Mouse (Mus musculus) central nervous system, embryonic 14 days (tissue): ENCODE results near the gene Hspe1. TPM values are rescaled to one million over a fixed set of nuclear protein-coding genes. Genes with fewer than 3 reads are reported as not detected.

Experiments used
- polyA plus RNA-seq: library from polyadenylated mRNA; depleted of rRNA; stranded (reverse); fragments of >200 nt; gene quantifications from 2 replicates; pipeline ENCODE4 v1.2.3, GENCODE M21; 2012; rRNA removed

The Hspe1 gene
- polyA plus RNA-seq = 191 and 215 TPM in 2 replicates

GRCm38 (mm10) chr1:55087932-55088610 is at the start of gene Hspe1, which contains the start of gene Hspd1:
Gene Hspe1, plus strand, starts transcription at chr1:55088132.
Gene Hspd1, minus strand, starts transcription at chr1:55088243.

GRCm38 (mm10) chr1:55052355-55052953 is 35.5 kb upstream of the Hspe1 start, which contains the start of gene Coq10b:
Gene Coq10b, plus strand, starts transcription at chr1:55052770.

GRCm38 (mm10) chr1:55130943-55131401 is 43.0 kb downstream of the Hspe1 start, which contains the start of gene Mob4:
Gene Mob4, plus strand, starts transcription at chr1:55131231.

Other genes with a start within 250 kb of the Hspe1 start
- gene Ankrd44, start 161.7 kb upstream of the Hspe1 start, polyA plus RNA-seq = 49.9 and 50.0 TPM in 2 replicates
- gene Sf3b1, start 60.7 kb upstream of the Hspe1 start, polyA plus RNA-seq = 228 and 247 TPM in 2 replicates
- 19.0 and 21.6 TPM in 2 replicates for gene Coq10b, start 35.4 kb upstream of the Hspe1 start, polyA plus RNA-seq
- 146 and 156 TPM in 2 replicates for gene Hspd1, start 111 bp downstream of the Hspe1 start, polyA plus RNA-seq
- 48.4 and 54.4 TPM in 2 replicates for gene Mob4, start 43.1 kb downstream of the Hspe1 start, polyA plus RNA-seq
- gene Rftn2, start 138.7 kb downstream of the Hspe1 start, polyA plus RNA-seq = 9.3 and 10.9 TPM in 2 replicates
- gene Mars2, start 149.0 kb downstream of the Hspe1 start, polyA plus RNA-seq = 3.4 and 3.7 TPM in 2 replicates